Mouse (Mus musculus) embryonic facial prominence, embryonic 15.5 days (tissue): Measurements from ENCODE around the gene Gm45837. TPM values are rescaled to one million over a fixed set of nuclear protein-coding genes. Genes with fewer than 3 reads are reported as not detected.

Source experiments
- ATAC-seq: fragments of 200-750 bp; cut with Nextera tagmentation; 2 replicates; pipeline ENCODE4 v1.8.0; 2017; ENCODE audit warnings: low read depth, moderate TSS enrichment; ENCODE audit not compliant: insufficient number of reproducible peaks, low FRiP score, low TSS enrichment
- H3K27ac ChIP-seq: fragments of 300-500 bp; sonication (generic); replicated peaks from 2 replicates; pipeline ENCODE4 v1.5.1; 2015; ENCODE audit warnings: mild to moderate bottlenecking, inconsistent platforms
- H3K27me3 ChIP-seq: fragments of 300-500 bp; sonication (generic); 2 replicates; pipeline ENCODE4 v1.6.1; 2015; ENCODE audit warnings: inconsistent platforms
- H3K36me3 ChIP-seq: fragments of 300-500 bp; sonication (generic); 2 replicates; pipeline ENCODE4 v1.6.1; 2015; ENCODE audit warnings: mild to moderate bottlenecking, inconsistent platforms
- H3K4me1 ChIP-seq: fragments of 300-500 bp; sonication (generic); 2 replicates; pipeline ENCODE4 v1.6.1; 2015; ENCODE audit warnings: inconsistent platforms
- H3K4me2 ChIP-seq: fragments of 300-500 bp; sonication (generic); replicated peaks from 2 replicates; pipeline ENCODE4 v1.6.1; 2015; ENCODE audit warnings: mild to moderate bottlenecking, inconsistent platforms
- H3K4me3 ChIP-seq: fragments of 300-500 bp; sonication (generic); replicated peaks from 2 replicates; pipeline ENCODE4 v1.5.1; 2015; ENCODE audit warnings: mild to moderate bottlenecking, inconsistent platforms
- H3K9ac ChIP-seq: fragments of 300-500 bp; sonication (generic); 2 replicates; pipeline ENCODE4 v1.6.1; 2015; ENCODE audit warnings: inconsistent platforms
- H3K9me3 ChIP-seq: fragments of 300-500 bp; sonication (generic); replicated peaks from 2 replicates; pipeline ENCODE4 v1.6.1; 2016; ENCODE audit warnings: inconsistent platforms
- WGBS: fragments of 180-500 bp; shearing (Covaris S2); methylation state at CpG from one replicate; pipeline ENCODE4 v1.1.7; 2015; 5-methylcytosine and 5-hydroxymethylcytosine counted together
- polyA plus RNA-seq: library from polyadenylated mRNA; unstranded; fragments of >200 nt; fragmentation: Nextera tagmentation; extraction: Ambion mirVana; gene quantifications from 2 replicates; pipeline ENCODE4 v1.2.1, GENCODE M21; 2015

The Gm45837 gene
- 3.4 and 9.6 TPM in 2 replicates for polyA plus RNA-seq

DNA sequence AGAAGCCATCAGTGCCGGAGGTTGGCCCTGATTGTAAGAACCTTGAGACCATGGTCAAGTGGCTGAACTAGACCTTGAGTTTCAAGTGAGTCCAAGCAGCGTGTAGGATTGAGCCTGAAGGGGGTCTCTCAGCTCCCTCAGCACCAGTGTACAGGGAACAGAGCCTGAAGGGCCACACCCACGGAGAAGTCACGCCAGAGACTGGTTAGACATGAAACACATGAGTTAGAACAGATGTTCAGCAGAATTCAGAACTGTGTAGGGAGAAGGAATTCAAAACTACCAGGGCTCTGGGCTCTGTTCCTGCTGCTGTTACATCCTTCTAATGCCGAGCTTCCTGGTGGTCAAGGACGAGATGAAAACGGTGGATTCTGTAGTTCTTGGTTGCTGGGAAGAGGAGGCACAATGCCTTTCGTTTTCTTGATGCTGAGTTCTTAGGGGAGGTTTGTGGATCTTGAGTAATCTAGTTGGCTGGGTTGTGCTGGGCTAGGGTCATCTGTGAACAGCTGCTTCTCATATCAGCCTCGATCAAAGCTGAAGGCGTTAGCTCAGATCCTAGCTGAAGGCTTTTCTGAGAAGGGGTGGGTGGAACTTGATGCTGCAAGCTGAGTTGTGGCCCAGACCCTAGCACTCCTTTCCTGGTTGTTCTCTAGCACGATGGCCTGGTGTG lies at the start of gene Gm45837:
Gene Gm45837, plus strand, starts transcription at position 620 of the 670 bp plus-strand sequence.
- Histone ChIP-seq H3K9ac (no peak within 1 kb of the TSS), H3K9me3 (no peaks in the 10 kb centered on the region), H3K27ac (peak within 1 kb of the TSS; percentile 60), H3K36me3 (peaks cover 55% of the 10 kb centered on the region), H3K4me1 (peaks cover 16% of the 10 kb centered on the region), H3K4me2 (no peak within 1 kb of the TSS), H3K27me3 (no peaks in the 10 kb centered on the region), H3K4me3 (no peak within 1 kb of the TSS)
- ATAC-seq = no peak
- 46% methylated on average over 11 of the region's 11 CpGs for WGBS

DNA sequence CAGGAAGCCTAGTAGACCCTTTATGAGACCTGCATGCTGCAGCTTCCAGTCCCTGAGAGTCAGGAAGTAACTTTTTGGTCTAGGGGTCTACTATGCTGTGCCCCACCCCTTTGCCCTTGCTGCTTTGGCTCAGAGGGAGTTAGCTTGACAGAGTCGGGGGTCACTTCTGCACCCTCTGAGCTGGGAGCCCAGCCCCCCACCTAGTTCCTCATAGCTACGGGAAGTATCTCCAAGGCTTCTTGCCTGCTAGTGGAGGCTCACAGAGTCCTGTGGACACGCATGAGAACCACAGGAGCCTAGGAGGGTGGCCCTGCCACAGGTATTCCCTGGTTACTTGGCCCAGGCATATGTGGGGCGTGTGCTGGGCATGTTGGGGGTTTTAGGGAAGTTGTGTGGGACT lies 49.7 kb upstream of the Gm45837 start:
- no peaks in the 10 kb centered on the region for H3K27me3 ChIP-seq
- peaks cover 15% of the 10 kb centered on the region for H3K4me1 ChIP-seq
- 71% methylated on average over 4 of the region's 4 CpGs for WGBS
- H3K4me2 ChIP-seq = no peak overlapping the region
- no peaks in the 10 kb centered on the region for H3K36me3 ChIP-seq
- no peak overlapping the region for H3K4me3 ChIP-seq
- H3K27ac ChIP-seq = no peak overlapping the region
- H3K9me3 ChIP-seq = no peaks in the 10 kb centered on the region
- H3K9ac ChIP-seq = no peak overlapping the region
- no peak for ATAC-seq

DNA sequence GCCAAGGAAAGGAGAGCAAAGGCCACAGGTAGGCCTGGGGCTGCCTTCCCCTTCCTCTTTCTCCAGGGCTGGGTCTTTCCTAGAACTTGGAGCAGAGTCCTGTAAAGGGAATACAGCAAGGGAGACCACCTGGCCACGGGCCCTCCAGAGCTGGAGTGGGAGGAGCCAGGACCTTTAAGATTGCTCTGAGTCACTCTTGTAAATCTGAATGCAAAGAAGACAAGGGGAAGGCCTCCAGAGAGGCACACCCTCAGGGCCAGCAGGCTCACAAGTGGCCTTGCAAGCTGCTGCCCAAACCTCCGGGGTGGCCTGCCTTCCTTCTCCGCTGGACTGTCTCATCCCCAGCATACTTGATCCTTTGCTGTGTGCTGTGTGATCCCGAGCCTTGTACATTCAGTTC lies 48.9 kb upstream of the Gm45837 start:
- H3K27me3 ChIP-seq = no peaks in the 10 kb centered on the region
- H3K4me3 ChIP-seq = no peak overlapping the region
- no peak for ATAC-seq
- H3K9ac ChIP-seq = no peak overlapping the region
- no peaks in the 10 kb centered on the region for H3K36me3 ChIP-seq
- H3K27ac ChIP-seq = no peak overlapping the region; the same call in 1 of the 2 replicates
- H3K4me2 ChIP-seq = no peak overlapping the region
- WGBS = 62% methylated on average over 4 of the region's 4 CpGs
- H3K4me1 ChIP-seq = peaks cover 15% of the 10 kb centered on the region
- no peaks in the 10 kb centered on the region for H3K9me3 ChIP-seq

DNA sequence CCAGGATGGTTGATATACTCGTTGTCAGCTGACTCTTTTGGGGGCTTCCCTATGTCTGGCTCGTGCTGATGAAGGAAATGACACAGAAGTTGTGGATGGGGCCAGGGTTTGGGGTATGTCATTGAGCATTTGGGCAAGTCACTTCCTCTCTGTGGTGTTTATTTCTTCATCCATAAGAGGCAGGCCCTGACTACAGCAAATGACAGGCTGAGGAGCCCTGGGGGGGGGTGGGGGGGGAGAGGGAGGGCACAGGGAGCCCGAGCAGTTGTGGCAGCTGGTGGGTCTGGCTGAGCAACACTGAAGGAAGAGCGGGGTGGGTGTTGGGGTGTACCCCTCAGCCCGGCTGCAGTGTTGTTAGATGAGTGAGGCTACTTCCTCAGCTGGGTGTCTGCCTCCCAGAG lies 47.9 kb upstream of the Gm45837 start:
- Histone ChIP-seq H3K27ac (no peak overlapping the region), H3K4me3 (no peak overlapping the region), H3K9me3 (no peaks in the 10 kb centered on the region), H3K4me1 (peaks cover 15% of the 10 kb centered on the region), H3K9ac (no peak overlapping the region), H3K36me3 (no peaks in the 10 kb centered on the region), H3K27me3 (no peaks in the 10 kb centered on the region), H3K4me2 (no peak overlapping the region)
- 50% methylated on average over 5 of the region's 5 CpGs for WGBS
- ATAC-seq = no peak

DNA sequence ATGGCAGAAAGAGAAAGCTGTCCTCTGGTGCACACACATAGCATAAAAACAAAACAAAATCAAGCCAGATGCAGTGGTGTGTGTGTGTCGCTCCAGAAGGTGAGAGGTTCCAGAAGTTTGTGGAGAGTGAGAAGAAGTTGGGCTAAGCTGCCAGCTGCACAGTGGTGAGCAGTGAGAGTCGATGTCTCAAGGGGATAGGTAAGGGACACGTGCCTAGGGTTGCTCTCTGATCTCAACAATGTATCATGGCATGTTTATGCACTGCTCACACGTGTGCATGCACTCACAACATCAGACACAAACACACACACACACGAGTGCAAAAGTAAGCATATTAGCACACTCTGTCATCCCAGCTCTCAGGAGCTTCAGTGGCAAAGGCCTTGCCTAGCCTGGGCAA lies 46.8 kb upstream of the Gm45837 start:
- Histone ChIP-seq H3K9me3 (no peaks in the 10 kb centered on the region), H3K36me3 (no peaks in the 10 kb centered on the region), H3K27me3 (no peaks in the 10 kb centered on the region), H3K9ac (no peak overlapping the region), H3K4me2 (no peak overlapping the region), H3K27ac (no peak overlapping the region), H3K4me3 (no peak overlapping the region), H3K4me1 (peaks cover 15% of the 10 kb centered on the region)
- WGBS = 66% methylated on average over 5 of the region's 5 CpGs
- no peak for ATAC-seq

DNA sequence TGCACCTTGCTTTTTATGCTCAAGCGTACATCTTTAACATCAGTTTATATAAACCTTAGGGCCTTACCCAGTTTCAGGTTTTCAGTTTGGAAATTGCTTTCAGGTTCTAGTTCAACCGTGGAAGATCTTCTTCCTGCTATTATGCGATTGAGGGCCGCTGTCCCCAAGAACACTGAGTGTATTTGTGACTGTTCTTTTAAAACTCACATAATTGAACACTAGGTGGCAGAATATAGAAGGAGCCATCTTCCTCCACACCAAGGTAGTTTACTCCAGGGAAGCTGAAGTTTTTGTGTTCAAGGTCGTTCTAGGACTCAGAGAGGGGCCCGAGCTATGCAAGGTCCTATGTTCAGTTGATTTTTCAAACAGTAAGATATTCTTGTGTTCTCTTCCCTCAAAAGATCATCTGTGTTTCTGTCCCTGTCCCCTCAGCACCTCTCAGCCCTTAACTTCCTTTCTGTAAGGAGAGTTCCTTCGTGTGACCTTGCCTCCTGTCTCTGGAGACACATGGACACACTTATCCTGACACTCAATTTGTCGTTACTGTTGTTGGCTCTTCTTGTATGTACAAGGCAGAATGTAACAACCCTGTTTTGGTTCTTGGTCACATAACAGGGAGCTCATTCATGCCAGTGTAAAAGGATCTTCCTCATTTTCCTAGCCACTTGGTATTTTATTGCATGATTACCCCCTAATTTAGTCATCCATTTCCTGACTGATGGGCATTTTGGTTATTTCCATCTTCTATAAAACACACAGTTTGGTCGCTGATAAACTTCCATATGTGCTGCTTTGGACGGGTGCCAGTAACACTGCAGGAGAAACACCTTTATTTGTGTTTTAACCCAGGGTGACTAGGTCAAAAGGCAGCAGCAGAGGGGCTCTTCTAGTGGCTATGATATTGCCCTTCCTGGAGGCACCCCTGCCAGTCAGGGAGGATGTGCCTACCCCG lies 42.5 kb upstream of the Gm45837 start:
- 60% methylated on average over 11 of the region's 11 CpGs for WGBS
- Histone ChIP-seq H3K4me2 (no peak overlapping the region), H3K9me3 (no peaks in the 10 kb centered on the region), H3K9ac (no peak overlapping the region), H3K27me3 (no peaks in the 10 kb centered on the region), H3K4me3 (no peak overlapping the region), H3K27ac (no peak overlapping the region), H3K36me3 (no peaks in the 10 kb centered on the region), H3K4me1 (no peaks in the 10 kb centered on the region)
- ATAC-seq = no peak

DNA sequence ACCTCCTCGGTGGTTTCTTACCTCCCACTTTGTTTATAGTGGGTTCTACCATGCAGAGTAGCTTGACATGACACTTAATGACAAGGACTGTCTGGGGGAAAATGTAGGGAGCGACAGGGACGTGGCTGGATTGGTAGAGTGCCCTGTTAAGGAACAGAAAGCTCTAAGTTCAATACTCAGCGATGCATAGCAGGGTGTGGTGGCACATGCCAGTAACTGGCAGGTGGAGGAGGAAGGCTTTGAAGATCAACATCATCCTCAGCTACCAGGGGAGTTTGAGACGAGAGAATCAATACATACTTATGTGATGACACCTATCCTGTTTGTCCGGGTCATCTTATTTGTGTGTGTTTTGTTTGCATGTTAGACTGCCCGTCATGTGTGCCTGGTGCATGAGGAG lies 41.0 kb upstream of the Gm45837 start:
- no peak for ATAC-seq
- no peaks in the 10 kb centered on the region for H3K4me1 ChIP-seq
- H3K4me3 ChIP-seq = no peak overlapping the region
- no peak overlapping the region for H3K27ac ChIP-seq
- H3K9ac ChIP-seq = no peak overlapping the region
- no peaks in the 10 kb centered on the region for H3K27me3 ChIP-seq
- 77% methylated on average over 7 of the region's 7 CpGs for WGBS
- no peak overlapping the region for H3K4me2 ChIP-seq
- no peaks in the 10 kb centered on the region for H3K9me3 ChIP-seq
- H3K36me3 ChIP-seq = no peaks in the 10 kb centered on the region

DNA sequence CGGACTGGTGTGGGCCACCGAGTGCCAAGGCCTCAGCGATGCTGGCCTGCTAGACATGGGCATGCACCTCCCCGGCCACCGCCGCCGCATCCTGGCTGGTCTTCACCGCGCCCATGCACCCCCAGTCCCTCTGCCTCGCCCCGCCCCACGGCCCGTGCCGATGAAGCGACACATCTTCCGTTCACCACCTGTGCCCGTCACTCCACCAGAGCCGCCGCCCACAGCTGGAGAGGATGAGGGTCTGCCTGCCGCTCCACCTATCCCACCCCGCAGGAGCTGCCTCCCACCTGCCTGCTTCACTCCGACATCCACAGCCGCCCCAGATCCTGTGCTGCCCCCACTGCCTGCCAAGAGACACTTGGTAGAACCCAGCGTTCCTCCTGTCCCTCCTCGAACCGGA lies 37.6 kb upstream of the Gm45837 start:
- no peaks in the 10 kb centered on the region for H3K27me3 ChIP-seq
- H3K27ac ChIP-seq = no peak overlapping the region
- H3K4me2 ChIP-seq = no peak overlapping the region
- 77% methylated on average over 26 of the region's 26 CpGs for WGBS
- ATAC-seq = no peak; the same call in 1 of the 2 replicates
- H3K36me3 ChIP-seq = no peaks in the 10 kb centered on the region
- H3K9ac ChIP-seq = no peak overlapping the region
- no peaks in the 10 kb centered on the region for H3K9me3 ChIP-seq
- no peak overlapping the region for H3K4me3 ChIP-seq
- H3K4me1 ChIP-seq = peaks cover 17% of the 10 kb centered on the region

DNA sequence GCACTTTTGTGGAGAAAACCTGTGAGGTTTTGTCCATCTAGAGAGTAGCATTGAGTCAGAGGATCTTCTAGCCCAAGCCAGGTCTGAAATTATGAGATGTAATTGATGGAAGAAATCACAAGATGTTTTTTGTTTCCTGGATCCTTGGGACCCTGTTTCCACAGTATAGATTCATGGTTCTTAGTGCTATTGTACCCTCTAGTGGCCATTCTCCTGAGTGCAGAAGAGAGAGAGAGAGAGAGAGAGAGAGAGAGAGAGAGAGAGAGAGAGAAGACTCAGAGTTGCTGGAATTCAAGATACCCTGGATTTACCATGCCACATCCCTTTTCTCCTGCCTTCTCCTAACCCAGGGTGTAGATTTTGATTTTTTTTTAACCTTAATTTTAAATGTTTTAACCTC lies 36.5 kb upstream of the Gm45837 start:
- Histone ChIP-seq H3K4me3 (no peak overlapping the region), H3K4me2 (no peak overlapping the region), H3K4me1 (peaks cover 27% of the 10 kb centered on the region), H3K9ac (no peak overlapping the region), H3K27me3 (no peaks in the 10 kb centered on the region), H3K9me3 (no peaks in the 10 kb centered on the region), H3K27ac (no peak overlapping the region), H3K36me3 (no peaks in the 10 kb centered on the region)
- ATAC-seq = no peak

DNA sequence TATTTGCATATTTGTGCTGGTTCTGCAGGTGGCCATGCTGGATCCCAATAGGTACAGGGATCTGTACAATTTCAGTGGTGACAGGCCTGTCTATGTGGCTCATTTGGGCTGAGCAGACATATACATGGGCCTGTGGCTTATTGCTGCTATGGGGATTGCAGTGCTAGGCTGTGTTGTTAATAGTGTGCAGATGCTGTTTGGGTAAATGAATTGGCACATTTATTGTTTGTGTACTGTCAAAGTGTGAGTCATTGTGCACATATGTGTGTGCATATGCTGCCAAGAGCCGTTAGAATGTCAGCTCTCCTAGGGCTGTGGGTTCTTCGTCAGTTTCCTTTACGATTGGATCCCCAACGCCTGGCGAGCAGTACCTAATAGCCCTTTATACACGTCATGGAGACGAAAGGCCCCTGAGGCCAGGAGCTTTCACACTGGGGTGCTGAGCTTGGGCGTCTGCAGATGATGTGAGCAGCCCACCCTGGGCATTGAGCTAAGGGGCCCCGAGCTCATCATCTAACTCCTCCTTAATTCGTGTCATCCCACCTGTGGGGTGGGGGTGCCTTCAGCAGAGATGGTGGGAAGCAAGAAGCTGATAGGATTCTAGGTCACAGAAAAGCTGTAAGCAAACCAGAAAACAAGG lies 33.9 kb upstream of the Gm45837 start:
- H3K4me1 ChIP-seq = peaks cover 34% of the 10 kb centered on the region
- no peaks in the 10 kb centered on the region for H3K9me3 ChIP-seq
- no peak overlapping the region for H3K4me2 ChIP-seq
- no peaks in the 10 kb centered on the region for H3K36me3 ChIP-seq
- H3K27ac ChIP-seq = peak overlapping the region; percentile 76
- WGBS = 56% methylated on average over 10 of the region's 10 CpGs
- no peaks in the 10 kb centered on the region for H3K27me3 ChIP-seq
- H3K9ac ChIP-seq = no peak overlapping the region; the same call in 1 of the 2 replicates
- 0 out of 2 replicates have a peak, but pooled peaks have one; percentile 36 for ATAC-seq
- no peak overlapping the region for H3K4me3 ChIP-seq

DNA sequence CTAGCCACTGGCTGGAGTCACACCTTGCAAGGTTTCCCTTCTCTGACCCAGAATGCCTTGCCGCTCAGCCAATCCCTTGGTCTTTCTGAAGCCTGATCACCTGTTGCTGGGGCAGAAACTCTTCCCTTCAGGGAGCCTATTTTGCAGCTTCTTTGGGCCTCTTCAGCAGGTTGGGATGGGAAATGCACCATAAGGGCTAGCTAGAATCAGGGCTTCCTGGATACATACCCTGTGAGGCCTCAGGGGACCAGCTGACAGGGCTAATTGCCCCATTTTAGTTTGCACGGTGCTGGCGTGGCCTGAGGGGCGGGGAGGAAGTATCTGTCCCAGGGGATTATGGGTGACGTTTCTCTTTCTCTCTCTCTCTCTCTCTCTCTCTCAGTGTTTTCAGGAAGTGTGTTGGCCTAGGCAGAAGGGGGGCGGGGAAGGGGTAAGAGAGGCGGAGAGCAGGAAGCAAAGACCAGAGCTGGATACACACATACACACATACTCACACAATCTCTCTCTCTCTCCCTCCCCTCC lies 32.9 kb upstream of the Gm45837 start:
- H3K27me3 ChIP-seq = no peaks in the 10 kb centered on the region
- H3K4me3 ChIP-seq = peak overlapping the region; percentile 30
- peak overlapping the region; percentile 76 for H3K27ac ChIP-seq
- WGBS = 28% methylated on average over 7 of the region's 7 CpGs
- H3K4me1 ChIP-seq = peaks cover 34% of the 10 kb centered on the region
- no peaks in the 10 kb centered on the region for H3K9me3 ChIP-seq
- H3K4me2 ChIP-seq = peak overlapping the region; percentile 47
- H3K36me3 ChIP-seq = no peaks in the 10 kb centered on the region
- peak; percentile 48 for ATAC-seq
- H3K9ac ChIP-seq = 0 out of 2 replicates have a peak overlapping the region, but pooled peaks have one; percentile 22
